Mouse (Mus musculus): ENCODE results near the gene Fcor. TPM values are rescaled to one million over a fixed set of nuclear protein-coding genes. Genes with fewer than 3 reads are reported as not detected.

Fcor gene
- polyA plus RNA-seq, 1 experiment from 2014 or later = 8.3 TPM

DNA sequence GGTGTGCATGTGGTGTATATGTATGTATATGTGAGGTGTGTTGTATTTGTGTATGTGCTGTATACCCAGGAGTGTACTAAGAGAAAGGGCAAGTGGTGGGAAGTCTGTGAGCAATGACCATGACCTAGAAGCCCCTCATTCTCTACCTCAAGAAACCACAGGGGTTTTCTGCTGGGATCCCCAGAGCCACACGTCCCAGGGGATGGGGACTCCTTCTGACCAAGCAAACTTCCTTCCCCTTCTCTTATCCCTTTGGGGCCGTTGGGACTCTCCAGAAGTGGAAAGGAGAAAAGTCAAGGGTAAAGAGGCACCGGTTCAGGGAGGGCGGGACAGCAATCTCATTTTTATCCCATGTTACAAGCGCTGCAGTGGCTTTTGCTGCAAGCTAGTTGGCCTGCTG, 13.3 kb upstream of the Fcor start:
- WGBS = 61% methylated on average over 5 of the region's 5 CpGs
- no peak for TF ChIP-seq CTCF (IDR thresholded peaks at IDR 0.05; ENCODE audit: low read depth)
- Histone ChIP-seq H3K4me3 (replicated peaks; ENCODE audit: low read depth, low read length) (no peak overlapping the region), H3K27me3 (ENCODE audit: insufficient read depth, low read length) (no peaks in the 10 kb centered on the region), H3K4me2 (ENCODE audit: low read length) (no peak overlapping the region), H3K4me1 (replicated peaks; ENCODE audit: insufficient read depth, low read length) (no peaks in the 10 kb centered on the region), H3K36me3 (ENCODE audit: insufficient read depth, low read length) (peaks cover 4% of the 10 kb centered on the region; the same call in 1 of the 2 replicates), H3K27ac (no peak overlapping the region), H3K9ac (ENCODE audit: low read depth, low read length) (no peak overlapping the region), H3K9me3 (replicated peaks; ENCODE audit: low read length) (no peaks in the 10 kb centered on the region)
- DNase-seq (ENCODE audit: low spot score) (no peak), ATAC-seq (replicated peaks; ENCODE audit: low FRiP score, low read depth) (no peak)

DNA sequence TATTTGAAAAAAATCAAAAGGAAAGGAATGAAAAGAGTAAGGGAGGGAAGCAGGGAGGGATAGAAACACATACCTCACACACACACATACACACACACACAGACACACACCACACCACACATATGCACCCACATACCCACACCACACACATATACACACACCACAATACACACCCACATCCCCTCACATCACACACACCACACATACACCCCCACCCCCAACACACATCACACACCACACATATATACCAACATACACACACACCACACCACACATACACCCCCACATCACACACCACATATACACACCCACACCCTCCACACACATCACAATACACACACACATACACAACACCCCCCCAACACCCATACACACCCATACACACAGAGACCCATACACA, 12.4 kb upstream of the Fcor start:
- peaks cover 12% of the 10 kb centered on the region for H3K36me3 ChIP-seq (ENCODE audit: insufficient read depth, low read length)
- no peaks in the 10 kb centered on the region for H3K27me3 ChIP-seq (ENCODE audit: insufficient read depth, low read length)
- no peak overlapping the region for H3K27ac ChIP-seq
- no peaks in the 10 kb centered on the region for H3K4me1 ChIP-seq (replicated peaks; ENCODE audit: insufficient read depth, low read length)
- no peaks in the 10 kb centered on the region for H3K9me3 ChIP-seq (replicated peaks; ENCODE audit: low read length)
- no peak overlapping the region for H3K4me3 ChIP-seq (replicated peaks; ENCODE audit: low read depth, low read length)
- DNase-seq (ENCODE audit: low spot score) (no peak), ATAC-seq (replicated peaks; ENCODE audit: low FRiP score, low read depth) (no peak)
- TF ChIP-seq CTCF (IDR thresholded peaks at IDR 0.05; ENCODE audit: low read depth) = no peak
- H3K9ac ChIP-seq (ENCODE audit: low read depth, low read length) = no peak overlapping the region
- H3K4me2 ChIP-seq (ENCODE audit: low read length) = no peak overlapping the region

DNA sequence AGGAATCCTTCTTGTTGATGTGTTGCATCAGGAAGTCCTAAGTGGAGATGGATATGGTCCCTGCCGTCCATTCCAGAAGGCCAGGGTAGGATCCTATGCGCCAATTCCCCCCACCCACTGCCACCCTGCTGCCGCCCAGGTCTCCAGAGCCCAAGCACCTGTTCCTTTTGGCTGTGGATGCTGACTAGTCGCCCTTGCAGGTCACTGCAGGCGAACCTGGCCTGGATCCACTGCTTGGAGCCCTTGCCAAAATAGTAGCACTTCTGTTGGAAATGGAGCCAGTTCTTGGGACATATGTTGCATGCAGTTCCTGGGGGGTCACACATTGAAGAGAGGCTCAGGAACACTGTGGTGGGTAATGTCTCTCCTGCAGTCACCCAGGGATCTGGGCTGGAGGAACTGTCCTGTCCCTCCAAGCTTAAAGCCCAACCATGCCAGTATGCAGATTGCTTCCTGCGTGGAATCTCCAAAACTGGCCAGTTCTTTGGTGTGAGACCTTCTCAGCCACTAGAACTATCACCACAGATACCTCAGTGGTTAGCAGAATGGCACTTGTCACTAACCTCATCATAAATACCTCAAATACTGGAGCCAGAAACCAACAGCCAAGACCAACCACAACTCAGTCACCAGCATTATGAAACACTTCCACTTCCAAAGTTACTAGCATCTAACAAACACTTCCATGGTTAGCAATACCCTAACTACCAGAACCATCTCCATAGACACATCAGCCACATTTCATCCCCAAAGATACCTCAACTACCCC, 11.4 kb upstream of the Fcor start:
- Histone ChIP-seq H3K9ac (ENCODE audit: low read depth, low read length) (no peak overlapping the region), H3K4me2 (ENCODE audit: low read length) (no peak overlapping the region), H3K36me3 (ENCODE audit: insufficient read depth, low read length) (peaks cover 20% of the 10 kb centered on the region), H3K27ac (no peak overlapping the region), H3K4me3 (replicated peaks; ENCODE audit: low read depth, low read length) (no peak overlapping the region), H3K9me3 (replicated peaks; ENCODE audit: low read length) (no peaks in the 10 kb centered on the region), H3K4me1 (replicated peaks; ENCODE audit: insufficient read depth, low read length) (no peaks in the 10 kb centered on the region), H3K27me3 (ENCODE audit: insufficient read depth, low read length) (no peaks in the 10 kb centered on the region)
- no peak for TF ChIP-seq CTCF (IDR thresholded peaks at IDR 0.05; ENCODE audit: low read depth)
- no peak for ATAC-seq (replicated peaks; ENCODE audit: low FRiP score, low read depth)
- WGBS = 70% methylated on average over 6 of the region's 6 CpGs
- no peak for DNase-seq (ENCODE audit: low spot score)

DNA sequence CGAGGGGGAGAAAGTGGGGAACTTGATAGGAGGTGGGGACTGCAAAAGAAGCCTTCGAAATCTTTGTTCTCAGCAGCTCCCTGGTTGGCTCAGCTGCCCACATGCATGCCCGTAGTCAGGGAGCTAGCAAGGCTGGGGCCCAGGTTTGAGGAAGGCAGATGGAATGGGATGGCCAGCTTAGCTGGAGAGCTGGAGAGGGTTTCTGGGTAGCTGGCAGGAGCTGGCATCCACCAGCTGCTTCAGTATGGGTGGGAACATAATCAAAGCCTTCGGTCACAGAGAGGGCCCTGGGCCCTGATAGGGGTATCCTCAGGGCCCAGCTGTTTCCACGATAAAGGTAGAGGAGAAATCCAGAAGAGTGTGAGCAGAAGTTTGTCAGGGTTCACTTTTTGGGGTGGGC, 10.3 kb upstream of the Fcor start:
- no peak overlapping the region for H3K4me2 ChIP-seq (ENCODE audit: low read length)
- peaks cover 20% of the 10 kb centered on the region for H3K36me3 ChIP-seq (ENCODE audit: insufficient read depth, low read length)
- no peaks in the 10 kb centered on the region for H3K27me3 ChIP-seq (ENCODE audit: insufficient read depth, low read length)
- no peak overlapping the region for H3K4me3 ChIP-seq (replicated peaks; ENCODE audit: low read depth, low read length)
- no peak for ATAC-seq (replicated peaks; ENCODE audit: low FRiP score, low read depth)
- H3K9ac ChIP-seq (ENCODE audit: low read depth, low read length) = no peak overlapping the region
- no peak for DNase-seq (ENCODE audit: low spot score)
- no peak for TF ChIP-seq CTCF (IDR thresholded peaks at IDR 0.05; ENCODE audit: low read depth)
- WGBS = 95% methylated on average over 5 of the region's 5 CpGs
- no peak overlapping the region for H3K27ac ChIP-seq
- no peaks in the 10 kb centered on the region for H3K9me3 ChIP-seq (replicated peaks; ENCODE audit: low read length)
- H3K4me1 ChIP-seq (replicated peaks; ENCODE audit: insufficient read depth, low read length) = peaks cover 7% of the 10 kb centered on the region; the same call in 1 of the 2 replicates

DNA sequence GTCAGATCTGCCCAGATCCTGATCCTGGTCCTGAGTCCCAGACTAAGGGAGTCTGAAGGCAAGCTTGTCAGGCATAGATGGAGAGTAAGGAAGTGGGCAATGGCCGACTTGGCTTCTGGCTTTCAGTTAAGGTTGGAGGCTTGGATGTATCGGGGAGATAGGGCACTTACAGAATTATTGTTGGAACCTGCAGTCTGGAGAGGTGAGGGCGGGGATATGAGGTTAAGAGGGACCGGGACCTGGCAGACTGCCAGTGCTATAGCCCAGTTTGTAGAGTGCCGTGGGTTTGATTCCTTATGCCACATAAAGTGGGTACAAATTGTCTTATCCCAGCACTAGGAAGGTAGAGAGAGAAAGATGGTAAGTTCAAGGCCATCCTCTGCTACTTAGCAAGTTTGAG, 7.5 kb upstream of the Fcor start:
- DNase-seq (ENCODE audit: low spot score) (no peak), ATAC-seq (replicated peaks; ENCODE audit: low FRiP score, low read depth) (no peak)
- Histone ChIP-seq H3K4me3 (replicated peaks; ENCODE audit: low read depth, low read length) (no peak overlapping the region), H3K27ac (no peak overlapping the region), H3K27me3 (ENCODE audit: insufficient read depth, low read length) (no peaks in the 10 kb centered on the region), H3K9me3 (replicated peaks; ENCODE audit: low read length) (no peaks in the 10 kb centered on the region), H3K4me1 (replicated peaks; ENCODE audit: insufficient read depth, low read length) (peaks cover 10% of the 10 kb centered on the region; the same call in 1 of the 2 replicates), H3K4me2 (ENCODE audit: low read length) (no peak overlapping the region), H3K9ac (ENCODE audit: low read depth, low read length) (no peak overlapping the region), H3K36me3 (ENCODE audit: insufficient read depth, low read length) (peaks cover 20% of the 10 kb centered on the region)
- no peak for TF ChIP-seq CTCF (IDR thresholded peaks at IDR 0.05; ENCODE audit: low read depth)
- 89% methylated on average over 5 of the region's 5 CpGs for WGBS

DNA sequence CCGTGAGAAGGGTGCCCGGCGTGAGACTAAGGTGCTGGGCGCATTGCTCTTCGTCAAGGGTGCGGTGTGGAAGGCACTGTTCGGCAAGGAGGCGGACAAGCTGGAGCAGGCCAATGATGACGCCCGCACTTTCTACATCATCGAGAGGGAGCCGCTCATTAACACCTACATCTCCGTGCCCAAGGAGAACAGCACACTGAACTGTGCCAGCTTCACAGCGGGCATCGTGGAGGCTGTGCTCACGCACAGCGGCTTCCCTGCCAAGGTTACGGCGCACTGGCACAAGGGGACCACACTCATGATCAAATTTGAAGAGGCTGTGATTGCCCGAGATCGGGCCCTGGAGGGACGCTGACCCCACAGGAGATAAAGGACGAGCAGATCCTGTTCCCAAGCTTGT, 7.1 kb upstream of the Fcor start:
- H3K27ac ChIP-seq = no peak overlapping the region
- H3K4me1 ChIP-seq (replicated peaks; ENCODE audit: insufficient read depth, low read length) = peaks cover 10% of the 10 kb centered on the region; the same call in 1 of the 2 replicates
- no peak for TF ChIP-seq CTCF (IDR thresholded peaks at IDR 0.05; ENCODE audit: low read depth)
- H3K36me3 ChIP-seq (ENCODE audit: insufficient read depth, low read length) = peaks cover 20% of the 10 kb centered on the region
- H3K9ac ChIP-seq (ENCODE audit: low read depth, low read length) = no peak overlapping the region
- no peak overlapping the region for H3K4me3 ChIP-seq (replicated peaks; ENCODE audit: low read depth, low read length)
- no peaks in the 10 kb centered on the region for H3K27me3 ChIP-seq (ENCODE audit: insufficient read depth, low read length)
- no peak overlapping the region for H3K4me2 ChIP-seq (ENCODE audit: low read length)
- WGBS = 95% methylated on average over 23 of the region's 23 CpGs
- ATAC-seq (replicated peaks; ENCODE audit: low FRiP score, low read depth) = no peak
- no peaks in the 10 kb centered on the region for H3K9me3 ChIP-seq (replicated peaks; ENCODE audit: low read length)
- DNase-seq (ENCODE audit: low spot score) = no peak

Data from kidney, postnatal 0 days (tissue).